Mouse (Mus musculus) ES-E14 (cell line): ENCODE results near the gene Ethe1. TPM values are rescaled to one million over a fixed set of nuclear protein-coding genes. Genes with fewer than 3 reads are reported as not detected.

Experiments used
- DNase-seq: peaks from one replicate; pipeline ENCODE4 v3.0.0-alpha.2; 2013; ENCODE audit warnings: low read depth, low spot score
- H3K27ac ChIP-seq: 2 replicates; pipeline ENCODE4 v1.5.1; 2012; ENCODE audit warnings: low read depth, mild to moderate bottlenecking, low read length, moderate library complexity, mixed read lengths; ENCODE audit not compliant: poor library complexity, insufficient read depth, severe bottlenecking
- H3K36me3 ChIP-seq: 2 replicates; pipeline ENCODE4 v1.6.1; 2012; ENCODE audit warnings: mild to moderate bottlenecking, low read length, moderate library complexity, mixed read lengths; ENCODE audit not compliant: control insufficient read depth, poor library complexity, insufficient read depth, severe bottlenecking
- H3K4me1 ChIP-seq, 2 experiments: fragments of 150-350 bp in 1 of 2; sonication (generic) in 1 of 2; 2 replicates each; pipeline ENCODE4 v1.6.1; 2012; ENCODE audit warnings: low read length in 2 of 2, mild to moderate bottlenecking in 1 of 2, mixed read lengths in 1 of 2; ENCODE audit not compliant: control insufficient read depth in 2 of 2, insufficient read depth in 2 of 2, poor library complexity in 1 of 2
- H3K4me3 ChIP-seq, 2 experiments: fragments of 150-350 bp in 1 of 2; sonication (generic) in 1 of 2; 2 replicates each; pipeline ENCODE4 v1.5.1; 2012; ENCODE audit warnings: low read length in 2 of 2, low read depth in 1 of 2, mild to moderate bottlenecking in 1 of 2, mixed read lengths in 1 of 2; ENCODE audit not compliant: insufficient read depth in 1 of 2, poor library complexity in 1 of 2, severe bottlenecking in 1 of 2
- H3K9ac ChIP-seq: 2 replicates; pipeline ENCODE4 v1.6.1; 2012; ENCODE audit warnings: low read depth, mild to moderate bottlenecking, low read length, mixed read lengths; ENCODE audit not compliant: poor library complexity, insufficient read depth, severe bottlenecking
- H3K9me3 ChIP-seq: fragments of 150-350 bp; sonication (generic); 2 replicates; pipeline ENCODE4 v1.6.1; 2012; ENCODE audit warnings: low read depth, mild to moderate bottlenecking, low read length; ENCODE audit not compliant: control insufficient read depth, insufficient read depth
- CHD2 ChIP-seq: IDR thresholded peaks from 2 replicates; pipeline ENCODE4 v1.6.1; 2014; ENCODE audit warnings: mild to moderate bottlenecking, low read depth, low read length, inconsistent platforms
- HCFC1 ChIP-seq: IDR thresholded peaks from 2 replicates; pipeline ENCODE4 v1.6.1; 2012; ENCODE audit warnings: low read length, inconsistent platforms, borderline replicate concordance; ENCODE audit not compliant: insufficient read depth
- MAFK ChIP-seq: IDR thresholded peaks from 2 replicates; pipeline ENCODE4 v1.6.1; 2014; ENCODE audit warnings: mild to moderate bottlenecking, low read depth, low read length, inconsistent platforms; ENCODE audit not compliant: insufficient read depth
- ZC3H11A ChIP-seq: IDR thresholded peaks from 2 replicates; pipeline ENCODE4 v1.6.1; 2012; ENCODE audit warnings: low read depth, mild to moderate bottlenecking, inconsistent platforms, low read length, borderline replicate concordance
- ZNF384 ChIP-seq: IDR thresholded peaks from 2 replicates; pipeline ENCODE4 v1.6.1; 2012; ENCODE audit warnings: low read depth, low read length, inconsistent platforms
- in situ Hi-C, 2 experiments: fragments of 600-800 bp; cut with MboI; formaldehyde crosslinking; loops; one replicate each; pipeline ENCODE4 v1.15.1; 2025; ENCODE audit warnings: low sequenced_read_pairs in 2 of 2, inconsistent platforms in 1 of 2; ENCODE audit not compliant: unreplicated experiment in 2 of 2
- total RNA-seq: library from RNA; depleted of rRNA; stranded (reverse); fragments of 300-350 nt; gene quantifications from 2 replicates; pipeline ENCODE4 v1.2.3, GENCODE M21; 2012

The Ethe1 gene
- total RNA-seq, 1 experiment = 14.7 TPM

- Histone ChIP-seq H3K27ac (no peak overlapping the region), H3K9me3 (no peaks in the 10 kb centered on the region), H3K9ac (no peak overlapping the region), H3K36me3 (peaks cover 55% of the 10 kb centered on the region), H3K4me1 (peaks cover 0 to 5% of the 10 kb centered on the region in 2 experiments; a peak in 1 of 4 replicates), H3K4me3 (no peak overlapping the region)
- no peak for DNase-seq
- no peak for TF ChIP-seq CHD2
- no peak for TF ChIP-seq HCFC1
- in situ Hi-C loops = no loop called here
Measured at GRCm38 (mm10) chr7:24568512-24568911, 18.8 kb upstream of the Ethe1 start.

GRCm38 (mm10) chr7:24571071-24571470 is 16.3 kb upstream of the Ethe1 start:
- Histone ChIP-seq H3K36me3 (peaks cover 44% of the 10 kb centered on the region), H3K4me1 (peaks cover 0 to 2% of the 10 kb centered on the region in 2 experiments; a peak in 1 of 4 replicates), H3K9me3 (no peaks in the 10 kb centered on the region), H3K4me3 (no peak overlapping the region), H3K27ac (no peak overlapping the region; the same call in 1 of the 2 replicates), H3K9ac (no peak overlapping the region)
- in situ Hi-C loops = no loop called here
- no peak for DNase-seq
- TF ChIP-seq MAFK (no peak), ZNF384 (no peak), ZC3H11A (no peak), HCFC1 (no peak), CHD2 (no peak)

GRCm38 (mm10) chr7:24572455-24572854 is 14.9 kb upstream of the Ethe1 start:
- Histone ChIP-seq H3K4me1 (peaks cover 0 to 2% of the 10 kb centered on the region in 2 experiments; a peak in 1 of 4 replicates), H3K4me3 (no peak overlapping the region), H3K27ac (no peak overlapping the region), H3K9me3 (no peaks in the 10 kb centered on the region), H3K9ac (no peak overlapping the region), H3K36me3 (peaks cover 31% of the 10 kb centered on the region)
- DNase-seq = no peak
- in situ Hi-C loops = no loop called here
- TF ChIP-seq ZC3H11A (no peak), HCFC1 (no peak), CHD2 (no peak), MAFK (no peak), ZNF384 (no peak)

- TF ChIP-seq CHD2 (no peak), HCFC1 (no peak), ZC3H11A (no peak), MAFK (no peak), ZNF384 (no peak)
- no peak overlapping the region for H3K9ac ChIP-seq
- no peak for DNase-seq
- in situ Hi-C loops = no loop called here
- peaks cover 20% of the 10 kb centered on the region; the same call in 1 of the 2 replicates for H3K36me3 ChIP-seq
- no peak overlapping the region for H3K27ac ChIP-seq
- H3K4me1 ChIP-seq = peaks cover 0 to 2% of the 10 kb centered on the region in 2 experiments; a peak in 1 of 4 replicates
- H3K9me3 ChIP-seq = no peaks in the 10 kb centered on the region
- no peak overlapping the region for H3K4me3 ChIP-seq
Measured at GRCm38 (mm10) chr7:24574224-24574796, 13.0 kb upstream of the Ethe1 start.
